13 mouse cellular contexts compared by ENCODE assay signal in the genomic region with DNA sequence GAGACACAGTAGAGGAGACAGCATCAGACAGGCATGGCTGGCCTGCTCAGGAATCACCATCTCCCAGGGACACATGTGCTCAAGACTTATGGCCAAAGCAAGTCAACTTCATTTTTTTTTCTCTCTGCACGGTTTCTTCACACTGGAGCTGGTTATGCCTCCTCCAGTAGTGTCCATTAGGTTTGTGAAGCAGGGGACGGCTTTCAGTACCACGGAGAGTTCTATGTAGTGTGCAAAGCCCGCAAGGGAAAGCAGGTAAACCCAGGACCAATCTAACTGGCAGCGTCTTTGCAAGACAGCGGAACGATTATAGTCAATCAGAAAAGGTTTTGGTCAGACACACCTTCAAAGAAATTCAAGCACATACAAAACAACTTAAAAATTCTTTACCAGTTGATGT.
A peak's percentile ranks its signal among the peaks of the same experiment; 100 is the strongest.
DNase-seq lines count a peak whose midpoint lies in the region; ATAC-seq and TF ChIP-seq lines count a peak whose summit lies in the region.
"Had no signal": no experiment of that assay in that cellular context is flagged by ENCODE, and none has a peak within 500 bp of the region (broad histone marks: within the 10 kb centered on the region; RNA-seq: fewer than 3 reads in every experiment).

No protein-coding gene starts in this region.

- TF ChIP-seq CTCF in CH12.LX (conservative IDR thresholded peaks at IDR 0.05 in 1 of 2, IDR thresholded peaks at IDR 0.05 in 1 of 2; ENCODE audit: low read depth in 2 of 2, low read length in 2 of 2), result no peak

- H3K4me3 ChIP-seq in kidney, embryonic 15.5 days (replicated peaks), result no peak overlapping the region
- H3K4me3 ChIP-seq in CH12.LX (replicated peaks in 1 of 3; ENCODE audit: low read depth in 2 of 3, low read length in 2 of 3, poor library complexity in 1 of 3), result no peak overlapping the region
- H3K4me3 ChIP-seq in limb, embryonic 10.5 days, result no peak overlapping the region
- H3K4me3 ChIP-seq: forebrain, embryonic 15.5 days; hindbrain, embryonic 13.5 days; lung, embryonic 15.5 days had no signal

- H3K27ac ChIP-seq in kidney, embryonic 15.5 days, result no peak overlapping the region
- no peak overlapping the region for H3K27ac ChIP-seq in CH12.LX (ENCODE audit: insufficient read depth, low read depth)
- H3K27ac ChIP-seq in limb, embryonic 10.5 days, result no peak overlapping the region
- H3K27ac ChIP-seq: forebrain, embryonic 15.5 days; hindbrain, embryonic 13.5 days; lung, embryonic 15.5 days had no signal

- no peaks in the 10 kb centered on the region for H3K4me1 ChIP-seq in kidney, embryonic 15.5 days
- no peaks in the 10 kb centered on the region for H3K4me1 ChIP-seq in CH12.LX (ENCODE audit: control insufficient read depth in 1 of 2, insufficient read depth in 2 of 2)
- no peaks in the 10 kb centered on the region for H3K4me1 ChIP-seq in limb, embryonic 10.5 days
- H3K4me1 ChIP-seq: forebrain, embryonic 15.5 days; hindbrain, embryonic 13.5 days; lung, embryonic 15.5 days had no signal

- in situ Hi-C loops in CH12.LX (cut with MboI; ENCODE audit: low pct_ligation_motif_present, low pct_unique_long_range_greater_than_20kb, low sequenced_read_pairs), result no loop called here

- no peak overlapping the region for H3K9ac ChIP-seq in kidney, embryonic 15.5 days
- no peak overlapping the region for H3K9ac ChIP-seq in CH12.LX (ENCODE audit: insufficient read depth, low read depth)
- H3K9ac ChIP-seq: forebrain, embryonic 15.5 days; hindbrain, embryonic 13.5 days; lung, embryonic 15.5 days had no signal

- no peaks in the 10 kb centered on the region for H3K79me2 ChIP-seq in CH12.LX (replicated peaks; ENCODE audit: control insufficient read depth, extremely low read depth, insufficient read depth, poor library complexity, severe bottlenecking)

- H3K9me3 ChIP-seq in kidney, embryonic 15.5 days (replicated peaks), result no peaks in the 10 kb centered on the region
- no peaks in the 10 kb centered on the region for H3K9me3 ChIP-seq in CH12.LX (replicated peaks; ENCODE audit: low read length)
- no peaks in the 10 kb centered on the region for H3K9me3 ChIP-seq in limb, embryonic 10.5 days (replicated peaks)
- H3K9me3 ChIP-seq: forebrain, embryonic 15.5 days; hindbrain, embryonic 13.5 days; lung, embryonic 15.5 days had no signal

- ATAC-seq in kidney, embryonic 15.5 days (replicated peaks; ENCODE audit: low FRiP score), result no peak
- ATAC-seq: forebrain, embryonic 15.5 days had no signal

- no peak for TF ChIP-seq POLR2A in CH12.LX (IDR thresholded peaks at IDR 0.05; ENCODE audit: low read depth, low read length)

- 29% methylated on average over 7 of the region's 7 CpGs for WGBS in kidney, embryonic 15.5 days
- 44% methylated on average over 7 of the region's 7 CpGs for WGBS in limb, embryonic 10.5 days

- H3K27me3 ChIP-seq in kidney, embryonic 15.5 days, result no peaks in the 10 kb centered on the region
- H3K27me3 ChIP-seq in CH12.LX (replicated peaks), result no peaks in the 10 kb centered on the region
- no peaks in the 10 kb centered on the region for H3K27me3 ChIP-seq in limb, embryonic 10.5 days (ENCODE audit: low read depth, poor library complexity, severe bottlenecking)
- H3K27me3 ChIP-seq: forebrain, embryonic 15.5 days; hindbrain, embryonic 13.5 days; lung, embryonic 15.5 days had no signal

- intact Hi-C loops in left cerebral cortex, postnatal 4 days (cut with DNase I), result no loop called here

- peak; percentile 41 for DNase-seq in kidney, postnatal 10 days
- peak; percentile 8 for DNase-seq in CH12.LX (ENCODE audit: extremely low read depth)
- peak; percentile 56 for DNase-seq in R1 (ENCODE audit: low read depth, low spot score)
- DNase-seq in limb, embryonic 10.5 days (ENCODE audit: low spot score), result peak; percentile 58
- DNase-seq in thymus, adult 18-20 months, result no peak
- no peak for DNase-seq in cerebellum, postnatal 14 days
- no peak for DNase-seq in left cerebral cortex, postnatal 4 days
- DNase-seq: cerebellum, postnatal 36 days; thymus, postnatal 25 days had no signal

- H3K4me2 ChIP-seq in kidney, embryonic 15.5 days, result no peak overlapping the region
- no peak overlapping the region for H3K4me2 ChIP-seq in CH12.LX (ENCODE audit: insufficient read depth, low read depth, poor library complexity, severe bottlenecking)
- H3K4me2 ChIP-seq: forebrain, embryonic 15.5 days; hindbrain, embryonic 13.5 days; lung, embryonic 15.5 days had no signal

- no peaks in the 10 kb centered on the region for H3K36me3 ChIP-seq in kidney, embryonic 15.5 days
- H3K36me3 ChIP-seq in CH12.LX (replicated peaks in 1 of 2; ENCODE audit: control insufficient read depth in 1 of 2, insufficient read depth in 1 of 2, low read length in 1 of 2), result no peaks in the 10 kb centered on the region
- H3K36me3 ChIP-seq in limb, embryonic 10.5 days, result no peaks in the 10 kb centered on the region
- H3K36me3 ChIP-seq: forebrain, embryonic 15.5 days; hindbrain, embryonic 13.5 days; lung, embryonic 15.5 days had no signal

- TF ChIP-seq RAD21 in CH12.LX (IDR thresholded peaks at IDR 0.05; ENCODE audit: low read depth, low read length), result no peak

- dilution Hi-C loops in CH12.LX (cut with MboI; ENCODE audit: extremely low pct_ligation_motif_present, extremely low pct_unique_long_range_greater_than_20kb, low sequenced_read_pairs), result no loop called here

- TF ChIP-seq EP300 in CH12.LX (IDR thresholded peaks at IDR 0.05; ENCODE audit: low read length), result no peak

TF ChIP-seq in CH12.LX, 34 proteins besides CTCF, POLR2A, EP300 and RAD21:
- TF ChIP-seq UBTF (IDR thresholded peaks at IDR 0.05; ENCODE audit: low read depth, low read length) (no peak), MAZ (IDR thresholded peaks at IDR 0.05; ENCODE audit: low read depth, low read length) (no peak), PAX5 (IDR thresholded peaks at IDR 0.05; ENCODE audit: low read length) (no peak), ZNF384 (IDR thresholded peaks at IDR 0.05; ENCODE audit: low read depth, low read length) (no peak), ETS1 (conservative IDR thresholded peaks at IDR 0.05; ENCODE audit: low read depth, low read length) (no peak), MAX (IDR thresholded peaks at IDR 0.05; ENCODE audit: low read length) (no peak), NRF1 (IDR thresholded peaks at IDR 0.05; ENCODE audit: low read depth, low read length) (no peak), HCFC1 (IDR thresholded peaks at IDR 0.05; ENCODE audit: low read depth, low read length) (no peak), TCF12 (IDR thresholded peaks at IDR 0.05; ENCODE audit: low read depth, low read length) (no peak), MAFK (IDR thresholded peaks at IDR 0.05; ENCODE audit: insufficient replicate concordance, low read length) (no peak), MXI1 (IDR thresholded peaks at IDR 0.05; ENCODE audit: low read depth, low read length) (no peak), SIN3A (IDR thresholded peaks at IDR 0.05; ENCODE audit: low read length) (no peak), POLR2AphosphoS2 (IDR thresholded peaks at IDR 0.05; ENCODE audit: low read depth, low read length) (no peak), KAT2A (IDR thresholded peaks at IDR 0.05; ENCODE audit: insufficient replicate concordance, low read length) (no peak), ZMIZ1 (IDR thresholded peaks at IDR 0.05; ENCODE audit: low read depth, low read length) (no peak), IRF4 (IDR thresholded peaks at IDR 0.05; ENCODE audit: low read depth, low read length) (no peak), ZKSCAN1 (IDR thresholded peaks at IDR 0.05; ENCODE audit: borderline replicate concordance, low read depth, low read length) (no peak)
TF ChIP-seq in CH12.LX: peak in this region for 0.

Comparison
In these comparisons a context has a peak if more than half of its experiments do, and no peak if none do; other contexts are left out.
1. DNase-seq: peak in kidney, postnatal 10 days (single experiment), CH12.LX (single experiment), R1 (single experiment) and limb, embryonic 10.5 days (single experiment); none in thymus, adult 18-20 months (0 of 2), cerebellum, postnatal 14 days (0 of 2) and left cerebral cortex, postnatal 4 days (single experiment).